ENCODE assay signal across 7 mouse cellular contexts in the genomic region with DNA sequence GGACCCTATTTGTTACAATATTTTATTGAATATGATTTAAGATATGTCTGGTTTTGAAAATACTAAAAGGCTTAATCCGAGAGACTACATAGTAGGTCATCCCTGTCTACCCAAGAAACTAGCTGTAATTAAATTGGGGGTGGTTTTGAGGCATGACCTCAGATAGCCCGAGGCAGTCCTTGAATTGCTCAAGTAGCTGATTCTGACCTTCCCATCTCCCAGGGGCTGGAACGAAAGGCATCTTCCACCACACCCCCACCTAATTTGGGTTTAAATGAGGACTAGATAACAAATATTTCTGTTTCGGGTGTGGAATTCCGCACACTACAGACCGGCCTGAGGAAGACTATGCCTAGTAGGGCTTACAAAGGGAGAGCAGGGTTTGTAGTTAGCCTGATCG. TPM values are rescaled to one million over a fixed set of nuclear protein-coding genes. Genes with fewer than 3 reads are reported as not detected.
DNase-seq lines count a peak whose midpoint lies in the region; ATAC-seq and TF ChIP-seq lines count a peak whose summit lies in the region.

No protein-coding gene starts in this region.

- H3K9me3 ChIP-seq in limb, embryonic 13.5 days: no peaks in the 10 kb centered on the region
- no peaks in the 10 kb centered on the region for H3K9me3 ChIP-seq in stomach, postnatal 0 days (ENCODE audit: control insufficient read depth, low read length)

- no peak for TF ChIP-seq CTCF in embryonic fibroblast, embryonic 13.5 days (IDR thresholded peaks at IDR 0.05; ENCODE audit: borderline replicate concordance, insufficient read depth, low read length)
- TF ChIP-seq CTCF in stomach, postnatal 0 days (IDR thresholded peaks at IDR 0.05; ENCODE audit: low read depth): no peak

- TF ChIP-seq EP300 in stomach, postnatal 0 days (optimal IDR thresholded peaks at IDR 0.05): no peak

- H3K4me1 ChIP-seq in embryonic fibroblast, embryonic 13.5 days (ENCODE audit: control insufficient read depth, insufficient read depth, low read length): peaks cover 7% of the 10 kb centered on the region
- H3K4me1 ChIP-seq in limb, embryonic 13.5 days: peaks cover 32% of the 10 kb centered on the region
- H3K4me1 ChIP-seq in stomach, postnatal 0 days (replicated peaks; ENCODE audit: control insufficient read depth, insufficient read depth): 0 out of 2 replicates have a peak, but pooled peaks cover 2% of the 10 kb centered on the region

- 52% methylated on average over 7 of the region's 7 CpGs for WGBS in limb, embryonic 13.5 days
- 58% methylated on average over 7 of the region's 7 CpGs for WGBS in stomach, postnatal 0 days

- H3K4me2 ChIP-seq in limb, embryonic 13.5 days (replicated peaks): peak overlapping the region; percentile 74
- H3K4me2 ChIP-seq in stomach, postnatal 0 days (replicated peaks; ENCODE audit: low read depth): peak overlapping the region; percentile 70

- peak overlapping the region; percentile 100 for H3K9ac ChIP-seq in limb, embryonic 13.5 days
- no peak overlapping the region for H3K9ac ChIP-seq in stomach, postnatal 0 days (ENCODE audit: low read length)

- peaks cover 8% of the 10 kb centered on the region for H3K36me3 ChIP-seq in limb, embryonic 13.5 days
- no peaks in the 10 kb centered on the region for H3K36me3 ChIP-seq in stomach, postnatal 0 days (ENCODE audit: control insufficient read depth, insufficient read depth, low read length)

- H3K4me3 ChIP-seq in embryonic fibroblast, embryonic 13.5 days (ENCODE audit: insufficient read depth, low read length): peak overlapping the region; percentile 52
- H3K4me3 ChIP-seq in limb, embryonic 13.5 days: peak overlapping the region; percentile 93
- no peak overlapping the region; the same call in 1 of the 2 replicates for H3K4me3 ChIP-seq in stomach, postnatal 0 days (ENCODE audit: low read depth, low read length)

- H3K27ac ChIP-seq in embryonic fibroblast, embryonic 13.5 days (ENCODE audit: insufficient read depth, low read length): no peak overlapping the region
- peak overlapping the region; percentile 99; the same call in 1 of the 2 replicates for H3K27ac ChIP-seq in limb, embryonic 13.5 days
- no peak overlapping the region for H3K27ac ChIP-seq in stomach, postnatal 0 days (replicated peaks)

- no peaks in the 10 kb centered on the region for H3K27me3 ChIP-seq in limb, embryonic 13.5 days
- no peaks in the 10 kb centered on the region for H3K27me3 ChIP-seq in stomach, postnatal 0 days (ENCODE audit: control insufficient read depth, insufficient read depth, low read length)

- no peak; the same call in 1 of the 2 replicates for TF ChIP-seq POLR2A in embryonic fibroblast, embryonic 13.5 days (IDR thresholded peaks at IDR 0.05; ENCODE audit: low read depth, low read length)

- ATAC-seq in limb, embryonic 13.5 days (ENCODE audit: low FRiP score, low read depth): no peak
- no peak for ATAC-seq in stomach, postnatal 0 days (ENCODE audit: low FRiP score, low TSS enrichment)

- DNase-seq in ovary, adult 18-20 months (ENCODE audit: low spot score): peak; percentile 4
- no peak for DNase-seq in ovary, postnatal 36 days (ENCODE audit: low spot score)
- no peak for DNase-seq in stomach, postnatal 0 days (ENCODE audit: low spot score)
- no peak for DNase-seq in spleen, postnatal 10 days (ENCODE audit: low spot score in 2 of 2)
- no peak for DNase-seq in cerebellum, postnatal 4 days (ENCODE audit: low spot score in 2 of 2)

RNA-seq across cellular contexts. Expression of a gene that starts 1.2 kb away (rescaled TPM):
- 132 and 150 TPM in 2 replicates for polyA plus RNA-seq in embryonic fibroblast, embryonic 13.5 days (2011; ENCODE audit: insufficient read length, low read depth, missing spikeins)
- 39.3 and 39.7 TPM in 2 replicates for polyA plus RNA-seq in limb, embryonic 13.5 days (2015; fragmentation: Nextera tagmentation; extraction: Ambion mirVana)
- polyA plus RNA-seq in stomach, postnatal 0 days (2015; fragmentation: Nextera tagmentation; extraction: Ambion mirVana): 48.9 and 49.5 TPM in 2 replicates

RNA-seq across cellular contexts. Expression of a gene that starts 57.6 kb away (rescaled TPM):
- 1,555 and 1,872 TPM in 2 replicates for polyA plus RNA-seq in embryonic fibroblast, embryonic 13.5 days (2011; ENCODE audit: insufficient read length, low read depth, missing spikeins)
- polyA plus RNA-seq in limb, embryonic 13.5 days (2015; fragmentation: Nextera tagmentation; extraction: Ambion mirVana): 2,406 and 2,417 TPM in 2 replicates
- 1,323 and 1,685 TPM in 2 replicates for polyA plus RNA-seq in stomach, postnatal 0 days (2015; fragmentation: Nextera tagmentation; extraction: Ambion mirVana)
